Comparison of ENCODE assay signal across 14 mouse cellular contexts in genomic region chr17:17424609-17425307, GRCm38 (mm10). TPM values are rescaled to one million over a fixed set of nuclear protein-coding genes. Genes with fewer than 3 reads are reported as not detected.
DNase-seq lines count a peak whose midpoint lies in the region; ATAC-seq and TF ChIP-seq lines count a peak whose summit lies in the region.
"Had no signal": no experiment of that assay in that cellular context is flagged by ENCODE, and none has a peak within 500 bp of the region (broad histone marks: within the 10 kb centered on the region; RNA-seq: fewer than 3 reads in every experiment).

No protein-coding gene starts in this region.

- H3K4me2 ChIP-seq in lung, embryonic 16.5 days (ENCODE audit: low read depth, low read length), result no peak overlapping the region
- H3K4me2 ChIP-seq: heart, embryonic 12.5 days; liver, embryonic 12.5 days; neural tube, embryonic 15.5 days had no signal

- H3K4me1 ChIP-seq in lung, adult 2 months (ENCODE audit: control insufficient read depth, insufficient read depth, low read length), result no peaks in the 10 kb centered on the region
- H3K4me1 ChIP-seq in forebrain, embryonic 10.5 days, result peaks cover 16% of the 10 kb centered on the region
- H3K4me1 ChIP-seq in lung, embryonic 16.5 days (replicated peaks; ENCODE audit: control insufficient read depth, insufficient read depth, low read length), result no peaks in the 10 kb centered on the region
- H3K4me1 ChIP-seq: heart, embryonic 12.5 days; liver, embryonic 12.5 days; neural tube, embryonic 15.5 days had no signal

- H3K27ac ChIP-seq in forebrain, embryonic 10.5 days, result peak overlapping the region; percentile 74
- peak overlapping the region; percentile 73 for H3K27ac ChIP-seq in lung, embryonic 16.5 days (ENCODE audit: low read length)
- H3K27ac ChIP-seq: liver, embryonic 12.5 days; neural tube, embryonic 15.5 days had no signal

- ATAC-seq in lung, embryonic 16.5 days (ENCODE audit: low read depth), result peak; percentile 68
- ATAC-seq: intestine, embryonic 16.5 days; liver, embryonic 12.5 days had no signal

- H3K9ac ChIP-seq in lung, embryonic 16.5 days (ENCODE audit: low read length), result no peak overlapping the region
- H3K9ac ChIP-seq: heart, embryonic 12.5 days; liver, embryonic 12.5 days; neural tube, embryonic 15.5 days had no signal

- no peak for TF ChIP-seq CTCF in lung, adult 2 months (IDR thresholded peaks at IDR 0.05; ENCODE audit: insufficient read depth, low read length)

- no peaks in the 10 kb centered on the region for H3K27me3 ChIP-seq in forebrain, embryonic 10.5 days (ENCODE audit: poor library complexity, severe bottlenecking)
- no peaks in the 10 kb centered on the region for H3K27me3 ChIP-seq in lung, embryonic 16.5 days (ENCODE audit: control insufficient read depth, insufficient read depth, low read depth, low read length)
- H3K27me3 ChIP-seq: heart, embryonic 12.5 days; liver, embryonic 12.5 days; neural tube, embryonic 15.5 days had no signal

- peak; percentile 16 for DNase-seq in lung, adult 2 months
- DNase-seq in lung, postnatal 4 days, result no peak
- no peak for DNase-seq in forebrain, embryonic 10.5 days (ENCODE audit: extremely low spot score, low spot score)
- DNase-seq in naive thymus-derived CD4-positive, alpha-beta T cell, adult 2 months (ENCODE audit: low read depth), result peak; percentile 28
- DNase-seq in heart, adult 8-10 months (ENCODE audit: low spot score), result no peak
- no peak for DNase-seq in thymus, adult 18-20 months
- DNase-seq: adrenal gland, postnatal 25 days had no signal

- TF ChIP-seq POLR2A in lung, adult 2 months (IDR thresholded peaks at IDR 0.05; ENCODE audit: borderline replicate concordance, extremely low read depth, low read depth, low read length), result no peak

- H3K9me3 ChIP-seq in forebrain, embryonic 10.5 days, result no peaks in the 10 kb centered on the region
- H3K9me3 ChIP-seq in lung, embryonic 16.5 days (ENCODE audit: control insufficient read depth, low read length), result no peaks in the 10 kb centered on the region
- H3K9me3 ChIP-seq: heart, embryonic 12.5 days; liver, embryonic 12.5 days; neural tube, embryonic 15.5 days had no signal

- H3K4me3 ChIP-seq in lung, adult 2 months (replicated peaks; ENCODE audit: extremely low read depth, low read depth, low read length), result no peak overlapping the region
- H3K4me3 ChIP-seq in forebrain, embryonic 10.5 days, result no peak overlapping the region
- H3K4me3 ChIP-seq in lung, embryonic 16.5 days (ENCODE audit: low read length), result no peak overlapping the region
- H3K4me3 ChIP-seq: heart, embryonic 12.5 days; liver, embryonic 12.5 days; neural tube, embryonic 15.5 days had no signal

- WGBS in lung, adult 2 months, result 40% methylated on average over 4 of the region's 4 CpGs
- WGBS in forebrain, embryonic 10.5 days, result 18% methylated on average over 4 of the region's 4 CpGs
- WGBS in lung, embryonic 16.5 days, result 41% methylated on average over 4 of the region's 4 CpGs

- peaks cover 36% of the 10 kb centered on the region for H3K36me3 ChIP-seq in forebrain, embryonic 10.5 days (replicated peaks)
- H3K36me3 ChIP-seq in lung, embryonic 16.5 days (ENCODE audit: control insufficient read depth, insufficient read depth, low read length), result no peaks in the 10 kb centered on the region
- H3K36me3 ChIP-seq: heart, embryonic 12.5 days; liver, embryonic 12.5 days; neural tube, embryonic 15.5 days had no signal

RNA-seq across cellular contexts. Expression of gene Lix1, which starts 22.3 kb away (rescaled TPM):
- 0.34 and 0.38 TPM in 2 replicates for polyA plus RNA-seq in lung, adult 2 months (2012; rRNA removed)
- polyA plus RNA-seq in forebrain, embryonic 10.5 days (2016; fragmentation: Nextera tagmentation; extraction: Ambion mirVana), result 104 and 105 TPM in 2 replicates
- polyA plus RNA-seq in lung, embryonic 16.5 days (2015; fragmentation: Nextera tagmentation; extraction: Ambion mirVana), result 0.80 and 0.83 TPM in 2 replicates
- 1 to 10 TPM; 5.2 to 7.3 (median 6.4) TPM for total RNA-seq in heart, adult 8-10 months (2022)
- total RNA-seq: common myeloid progenitor, adult 5-6 weeks; hematopoietic stem cell, adult 5-6 weeks had no signal

RNA-seq across cellular contexts. Expression of gene Riok2, which starts 50.6 kb away (rescaled TPM):
- 4.6 and 7.9 TPM in 2 replicates for polyA plus RNA-seq in lung, adult 2 months (2012; rRNA removed)
- polyA plus RNA-seq in forebrain, embryonic 10.5 days (2016; fragmentation: Nextera tagmentation; extraction: Ambion mirVana), result 33.2 and 33.4 TPM in 2 replicates
- polyA plus RNA-seq in lung, embryonic 16.5 days (2015; fragmentation: Nextera tagmentation; extraction: Ambion mirVana), result 22.8 and 25.5 TPM in 2 replicates
- total RNA-seq in heart, adult 8-10 months (2022), result 10 to 100 TPM; 15.4 to 20.2 (median 16.4) TPM

Comparison
In these comparisons a context has a peak if more than half of its experiments do, and no peak if none do; other contexts are left out.
1. DNase-seq: peak in lung, adult 2 months (single experiment) and naive thymus-derived CD4-positive, alpha-beta T cell, adult 2 months (single experiment); none in lung, postnatal 4 days (0 of 2), forebrain, embryonic 10.5 days (single experiment), heart, adult 8-10 months (single experiment) and thymus, adult 18-20 months (0 of 2).
2. RNA of gene Lix1, which starts 22.3 kb away (polyA plus RNA-seq): 104 to 105 TPM in forebrain, embryonic 10.5 days; 0.80 to 0.83 TPM in lung, embryonic 16.5 days and 0.34 to 0.38 TPM in lung, adult 2 months; every median in the first group is over 10 times any median in the second.